Mouse (Mus musculus) bone marrow, adult 2 months (tissue): ENCODE data around the gene Adck1.

Experiments
- CTCF ChIP-seq: fragments of 200-500 bp; IDR thresholded peaks from 2 replicates; pipeline ENCODE4 v1.5.1; 2011; ENCODE audit warnings: low read length, control low read depth; ENCODE audit not compliant: control insufficient read depth, insufficient read depth
- POLR2A ChIP-seq: fragments of 200-500 bp; IDR thresholded peaks from 2 replicates; pipeline ENCODE4 v1.6.1; 2011; ENCODE audit warnings: low read depth, mild to moderate bottlenecking, control low read depth, low read length, borderline replicate concordance; ENCODE audit not compliant: control insufficient read depth

DNA sequence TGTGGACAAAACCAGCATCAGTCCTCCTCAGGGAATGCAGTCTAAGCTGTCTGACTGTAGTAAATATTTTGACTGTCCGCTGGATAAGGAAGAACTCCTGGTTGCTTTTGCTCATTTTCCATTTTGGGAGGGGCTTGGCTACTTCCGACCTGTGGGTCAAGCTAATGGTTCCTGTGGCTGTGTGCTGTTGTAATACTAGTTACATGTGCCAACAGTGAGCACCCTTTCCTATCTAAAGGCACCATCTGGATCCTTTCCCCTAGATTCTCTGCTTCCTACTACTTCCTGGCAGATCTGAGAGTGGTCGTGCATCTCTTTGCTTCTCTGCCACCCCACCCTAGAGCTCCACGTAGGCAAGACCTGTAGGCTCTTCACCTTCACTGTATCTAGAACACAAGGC lies 7.3 kb downstream of the Adck1 start:
- TF ChIP-seq CTCF (no peak), POLR2A (no peak)
